Mouse (Mus musculus) MEL (cell line): ENCODE measurements around the gene Cdyl. TPM values are rescaled to one million over a fixed set of nuclear protein-coding genes. Genes with fewer than 3 reads are reported as not detected.

Experiments
- DNase-seq: peaks from one replicate; pipeline ENCODE4 v3.0.0; 2011; ENCODE audit warnings: low read depth, low spot score
- H3K27ac ChIP-seq: 2 replicates; pipeline ENCODE4 v1.5.1; 2012; ENCODE audit warnings: low read depth, mild to moderate bottlenecking, control low read depth, low read length, moderate library complexity; ENCODE audit not compliant: control insufficient read depth
- H3K27me3 ChIP-seq, 2 experiments: fragments of 150-350 bp in 1 of 2; sonication (generic) in 1 of 2; 2 replicates each; pipeline ENCODE4 v1.6.1; 2012; ENCODE audit warnings: low read length in 2 of 2, mild to moderate bottlenecking in 2 of 2, improper control_type of control experiment in 1 of 2, moderate library complexity in 1 of 2; ENCODE audit not compliant: insufficient read depth in 2 of 2, control insufficient read depth in 1 of 2
- H3K36me3 ChIP-seq, 2 experiments: 2 replicates each; pipeline ENCODE4 v1.6.1; 2012 to 2014; ENCODE audit warnings: low read length in 2 of 2, improper control_type of control experiment in 1 of 2, inconsistent platforms in 1 of 2, mild to moderate bottlenecking in 1 of 2; ENCODE audit not compliant: insufficient read depth in 2 of 2, control insufficient read depth in 1 of 2
- H3K4me1 ChIP-seq, 2 experiments: fragments of 150-350 bp in 1 of 2; sonication (generic) in 1 of 2; 2 replicates each; pipeline ENCODE4 v1.6.1; 2012; ENCODE audit warnings: low read length in 2 of 2, improper control_type of control experiment in 1 of 2, mild to moderate bottlenecking in 1 of 2; ENCODE audit not compliant: insufficient read depth in 2 of 2, control insufficient read depth in 1 of 2
- H3K4me3 ChIP-seq, 2 experiments: fragments of 150-350 bp in 1 of 2; sonication (generic) in 1 of 2; 2 replicates each; pipeline ENCODE4 v1.5.1; 2012; ENCODE audit warnings: low read depth in 2 of 2, low read length in 2 of 2, mild to moderate bottlenecking in 2 of 2, moderate library complexity in 2 of 2, control low read depth in 1 of 2, improper control_type of control experiment in 1 of 2; ENCODE audit not compliant: control insufficient read depth in 1 of 2, insufficient read depth in 1 of 2
- H3K79me2 ChIP-seq: 2 replicates; pipeline ENCODE4 v1.6.1; 2012; ENCODE audit warnings: mild to moderate bottlenecking, low read length, moderate library complexity; ENCODE audit not compliant: control insufficient read depth, poor library complexity, insufficient read depth
- H3K9ac ChIP-seq: 2 replicates; pipeline ENCODE4 v1.6.1; 2012; ENCODE audit warnings: low read depth, mild to moderate bottlenecking, control low read depth, low read length, moderate library complexity; ENCODE audit not compliant: control insufficient read depth, poor library complexity, severe bottlenecking
- H3K9me3 ChIP-seq: fragments of 150-350 bp; sonication (generic); replicated peaks from 2 replicates; pipeline ENCODE4 v1.6.1; 2012; ENCODE audit warnings: mild to moderate bottlenecking, low read length, improper control_type of control experiment, moderate library complexity; ENCODE audit not compliant: insufficient read depth
- CHD2 ChIP-seq: IDR thresholded peaks from 2 replicates; pipeline ENCODE4 v1.6.1; 2011; ENCODE audit warnings: low read length, improper control_type of control experiment
- CTCF ChIP-seq, 3 experiments: IDR thresholded peaks in 2 of 3; conservative IDR thresholded peaks in 1 of 3; 2 replicates each; pipeline ENCODE4 v1.5.1; 2011 to 2012; ENCODE audit warnings: low read length in 3 of 3, low read depth in 2 of 3, mild to moderate bottlenecking in 2 of 3, improper control_type of control experiment in 1 of 3, inconsistent platforms in 1 of 3, mixed read lengths in 1 of 3, moderate library complexity in 1 of 3; ENCODE audit not compliant: control insufficient read depth in 1 of 3, insufficient read depth in 1 of 3, poor library complexity in 1 of 3, severe bottlenecking in 1 of 3
- E2F4 ChIP-seq: IDR thresholded peaks from 2 replicates; pipeline ENCODE4 v1.6.1; 2011; ENCODE audit warnings: low read depth, low read length, improper control_type of control experiment, borderline replicate concordance
- EP300 ChIP-seq, 2 experiments: IDR thresholded peaks; 2 replicates each; pipeline ENCODE4 v1.6.1; 2011; ENCODE audit warnings: improper control_type of control experiment in 2 of 2, low read length in 2 of 2, low read depth in 1 of 2, mild to moderate bottlenecking in 1 of 2
- ETS1 ChIP-seq: IDR thresholded peaks from 2 replicates; pipeline ENCODE4 v1.6.1; 2012; ENCODE audit warnings: low read depth, mild to moderate bottlenecking, inconsistent platforms, low read length, improper control_type of control experiment, moderate library complexity
- GATA1 ChIP-seq: IDR thresholded peaks from 2 replicates; pipeline ENCODE4 v1.6.1; 2011; ENCODE audit warnings: low read depth, low read length, improper control_type of control experiment
- KAT2A ChIP-seq: conservative IDR thresholded peaks from 2 replicates; pipeline ENCODE4 v1.6.1; 2012; ENCODE audit warnings: low read depth, low read length, improper control_type of control experiment, inconsistent platforms
- MAX ChIP-seq: IDR thresholded peaks from 2 replicates; pipeline ENCODE4 v1.6.1; 2011; ENCODE audit warnings: low read length, improper control_type of control experiment
- MEF2A ChIP-seq: IDR thresholded peaks from 2 replicates; pipeline ENCODE4 v1.6.1; 2014; ENCODE audit warnings: low read depth, mild to moderate bottlenecking, inconsistent platforms, low read length, improper control_type of control experiment; ENCODE audit not compliant: poor library complexity, insufficient replicate concordance, severe bottlenecking; ENCODE audit errors: extremely low read depth
- MYB ChIP-seq: IDR thresholded peaks from 2 replicates; pipeline ENCODE4 v1.6.1; 2011; ENCODE audit warnings: mild to moderate bottlenecking, low read depth, low read length, improper control_type of control experiment
- NELFE ChIP-seq: IDR thresholded peaks from 2 replicates; pipeline ENCODE4 v1.6.1; 2011; ENCODE audit warnings: low read depth, low read length, improper control_type of control experiment
- RAD21 ChIP-seq: IDR thresholded peaks from 2 replicates; pipeline ENCODE4 v1.6.1; 2011; ENCODE audit warnings: mild to moderate bottlenecking, low read depth, low read length, improper control_type of control experiment
- RCOR1 ChIP-seq: IDR thresholded peaks from 2 replicates; pipeline ENCODE4 v1.6.1; 2012; ENCODE audit warnings: low read depth, mild to moderate bottlenecking, inconsistent platforms, low read length, improper control_type of control experiment
- SIN3A ChIP-seq: IDR thresholded peaks from 2 replicates; pipeline ENCODE4 v1.6.1; 2012; ENCODE audit warnings: low read length, improper control_type of control experiment, inconsistent platforms
- SMC3 ChIP-seq: IDR thresholded peaks from 2 replicates; pipeline ENCODE4 v1.6.1; 2011; ENCODE audit warnings: low read depth, low read length, improper control_type of control experiment
- TBP ChIP-seq: IDR thresholded peaks from 2 replicates; pipeline ENCODE4 v1.8.0; 2011; ENCODE audit warnings: low read depth, low read length, improper control_type of control experiment
- TCF12 ChIP-seq: IDR thresholded peaks from 2 replicates; pipeline ENCODE4 v1.6.1; 2014; ENCODE audit warnings: low read depth, mild to moderate bottlenecking, inconsistent platforms, low read length, improper control_type of control experiment, moderate library complexity
- USF1 ChIP-seq: IDR thresholded peaks from 2 replicates; pipeline ENCODE4 v1.6.1; 2014; ENCODE audit warnings: low read depth, mild to moderate bottlenecking, inconsistent platforms, low read length, improper control_type of control experiment, moderate library complexity
- USF2 ChIP-seq, 2 experiments: IDR thresholded peaks; 2 replicates each; pipeline ENCODE4 v1.6.1; 2011 to 2012; ENCODE audit warnings: improper control_type of control experiment in 2 of 2, low read length in 2 of 2, borderline replicate concordance in 1 of 2, inconsistent platforms in 1 of 2, low read depth in 1 of 2, mild to moderate bottlenecking in 1 of 2; ENCODE audit not compliant: insufficient read depth in 1 of 2
- ZKSCAN1 ChIP-seq: IDR thresholded peaks from 2 replicates; pipeline ENCODE4 v1.6.1; 2012; ENCODE audit warnings: low read depth, mild to moderate bottlenecking, inconsistent platforms, low read length, improper control_type of control experiment, moderate library complexity
- polyA plus RNA-seq, 2 experiments: library from polyadenylated mRNA; stranded (reverse) in 1 of 2; unstranded in 1 of 2; fragments of >175 nt in 1 of 2; fragments of >200 nt in 1 of 2; gene quantifications; 2 replicates each; pipeline versions ENCODE4 v1.2.1 to v1.2.4; 2012; ENCODE audit warnings: low replicate concordance in 2 of 2, low read depth in 1 of 2; ENCODE audit not compliant: insufficient read length in 2 of 2, insufficient read depth in 1 of 2, missing spikeins in 1 of 2
- total RNA-seq: library from RNA; depleted of rRNA; stranded (reverse); fragments of 300-350 nt; gene quantifications from 2 replicates; pipeline ENCODE4 v1.2.3, GENCODE M21; 2012

Gene Cdyl
- total and polyA plus RNA-seq, 3 experiments: 8.9 to 32.2 TPM; not detected in 1

- peak; percentile 56 for DNase-seq
- Histone ChIP-seq H3K4me1 (peaks cover 10 to 21% of the 10 kb centered on the region in 2 experiments), H3K27me3 (no peaks in the 10 kb centered on the region), H3K79me2 (no peaks in the 10 kb centered on the region), H3K27ac (no peak overlapping the region), H3K36me3 (peaks cover 0 to 29% of the 10 kb centered on the region in 2 experiments; a peak in 2 of 4 replicates), H3K9ac (no peak overlapping the region), H3K4me3 (no peak overlapping the region), H3K9me3 (no peaks in the 10 kb centered on the region)
- TF ChIP-seq CHD2: no peak
- TF ChIP-seq GATA1: peak; percentile 77
- TF ChIP-seq TCF12: peak; percentile 25; the same call in 1 of the 2 replicates
- TF ChIP-seq EP300 (IDR thresholded peaks at IDR 0.05; ENCODE audit: low read depth in 1 of 2, low read length in 2 of 2): peak; percentile 44 to 59; a peak in 3 of 4 replicates
- TF ChIP-seq SMC3: no peak
- TF ChIP-seq RCOR1: no peak
- no peak for TF ChIP-seq E2F4
- no peak for TF ChIP-seq MEF2A
- no peak for TF ChIP-seq ZKSCAN1
- no peak for TF ChIP-seq ETS1
- TF ChIP-seq CTCF (IDR thresholded peaks at IDR 0.05 in 2 of 3, conservative IDR thresholded peaks at IDR 0.05 in 1 of 3; ENCODE audit: control insufficient read depth in 1 of 3, insufficient read depth in 1 of 3, low read depth in 2 of 3, low read length in 3 of 3, poor library complexity in 1 of 3, severe bottlenecking in 1 of 3): no peak
- TF ChIP-seq TBP: no peak
- no peak for TF ChIP-seq SIN3A
- TF ChIP-seq MYB: no peak
- no peak for TF ChIP-seq USF1
- no peak for TF ChIP-seq RAD21
These were observed 38.9 kb upstream of the Cdyl start for GRCm38 (mm10) chr13:35620756-35621155.

DNA sequence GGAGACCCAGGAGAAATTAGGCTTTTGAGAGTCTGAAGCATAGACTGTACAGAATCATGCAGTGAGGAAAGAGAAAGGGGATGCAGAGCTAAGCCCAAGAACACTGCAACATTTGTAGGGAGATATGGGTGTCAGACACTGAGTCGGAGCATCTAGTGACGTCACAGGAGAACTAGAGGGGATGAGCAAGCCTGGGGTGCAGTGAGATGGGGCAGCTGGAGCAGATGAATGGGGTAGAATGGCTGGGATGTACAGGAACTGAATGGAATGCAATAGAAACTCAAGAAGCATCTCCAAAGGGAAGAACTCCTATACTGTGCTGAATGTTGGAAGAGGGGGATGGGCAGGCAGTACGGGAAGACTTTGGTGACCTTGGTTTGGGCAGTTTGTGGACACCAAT, 34.8 kb upstream of the Cdyl start:
- DNase-seq: no peak
- no peaks in the 10 kb centered on the region for H3K27me3 ChIP-seq
- no peak overlapping the region for H3K9ac ChIP-seq
- no peaks in the 10 kb centered on the region for H3K9me3 ChIP-seq
- H3K36me3 ChIP-seq: peaks cover 0 to 12% of the 10 kb centered on the region in 2 experiments; a peak in 2 of 4 replicates
- H3K27ac ChIP-seq: no peak overlapping the region
- no peak overlapping the region for H3K4me3 ChIP-seq
- H3K79me2 ChIP-seq: no peaks in the 10 kb centered on the region
- no peak for TF ChIP-seq NELFE
- TF ChIP-seq GATA1: no peak
- TF ChIP-seq USF2 (IDR thresholded peaks at IDR 0.05; ENCODE audit: borderline replicate concordance in 1 of 2, insufficient read depth in 1 of 2, low read depth in 1 of 2, low read length in 2 of 2): no peak
- no peak for TF ChIP-seq MAX
- TF ChIP-seq KAT2A: no peak
- peaks cover 0 to 2% of the 10 kb centered on the region in 2 experiments; a peak in 2 of 4 replicates for H3K4me1 ChIP-seq
